Mouse (Mus musculus) olfactory bulb, adult 2 months (tissue): ENCODE data around the gene Zcchc2. TPM values are rescaled to one million over a fixed set of nuclear protein-coding genes. Genes with fewer than 3 reads are reported as not detected.

ENCODE experiments used
- H3K27ac ChIP-seq: fragments of 200-500 bp; 2 replicates; pipeline ENCODE4 v1.5.1; 2012; ENCODE audit warnings: low read depth, low read length; ENCODE audit not compliant: insufficient read depth
- H3K4me1 ChIP-seq: fragments of 200-500 bp; 2 replicates; pipeline ENCODE4 v1.6.1; 2012; ENCODE audit warnings: low read length; ENCODE audit not compliant: control insufficient read depth, insufficient read depth
- H3K4me3 ChIP-seq: fragments of 200-500 bp; 2 replicates; pipeline ENCODE4 v1.5.1; 2012; ENCODE audit warnings: mild to moderate bottlenecking, low read depth, low read length, moderate library complexity; ENCODE audit not compliant: insufficient read depth
- CTCF ChIP-seq: fragments of 200-500 bp; IDR thresholded peaks from 2 replicates; pipeline ENCODE4 v1.5.1; 2012; ENCODE audit warnings: low read depth, mild to moderate bottlenecking, low read length, moderate library complexity; ENCODE audit not compliant: insufficient read depth
- POLR2A ChIP-seq: fragments of 200-500 bp; IDR thresholded peaks from 2 replicates; pipeline ENCODE4 v1.6.1; 2012; ENCODE audit warnings: mild to moderate bottlenecking, low read depth, low read length, moderate library complexity; ENCODE audit not compliant: insufficient read depth
- WGBS: fragments of 180-500 bp; shearing (Covaris S2); methylation state at CpG from one replicate; pipeline ENCODE4 v1.1.7; 2018; 5-methylcytosine and 5-hydroxymethylcytosine counted together
- polyA plus RNA-seq: library from polyadenylated mRNA; stranded (reverse); fragments of >200 nt; gene quantifications from 2 replicates; pipeline ENCODE4 v1.2.4, GENCODE M21; 2012; ENCODE audit warnings: low replicate concordance; ENCODE audit not compliant: missing spikeins, insufficient read depth, insufficient read length

The Zcchc2 gene
- polyA plus RNA-seq, 1 experiment: not detected

- WGBS: 44% methylated on average over 6 of the region's 6 CpGs
- no peak overlapping the region for H3K27ac ChIP-seq
Observed at GRCm38 (mm10) chr1:106039326-106039725, 49.1 kb downstream of the Zcchc2 start.

GRCm38 (mm10) chr1:106040271-106040670 lies 50.1 kb downstream of the Zcchc2 start:
- Histone ChIP-seq H3K4me3 (no peak overlapping the region), H3K27ac (no peak overlapping the region), H3K4me1 (peaks cover 4% of the 10 kb centered on the region)
- WGBS: 91% methylated on average over 4 of the region's 4 CpGs
- no peak for TF ChIP-seq CTCF
- no peak for TF ChIP-seq POLR2A

More at GRCm38 (mm10) chr1:106039326-106039725, 49.1 kb downstream of the Zcchc2 start:
- Histone ChIP-seq H3K4me1 (peaks cover 4% of the 10 kb centered on the region), H3K4me3 (no peak overlapping the region)
- no peak for TF ChIP-seq CTCF
- no peak for TF ChIP-seq POLR2A

DNA sequence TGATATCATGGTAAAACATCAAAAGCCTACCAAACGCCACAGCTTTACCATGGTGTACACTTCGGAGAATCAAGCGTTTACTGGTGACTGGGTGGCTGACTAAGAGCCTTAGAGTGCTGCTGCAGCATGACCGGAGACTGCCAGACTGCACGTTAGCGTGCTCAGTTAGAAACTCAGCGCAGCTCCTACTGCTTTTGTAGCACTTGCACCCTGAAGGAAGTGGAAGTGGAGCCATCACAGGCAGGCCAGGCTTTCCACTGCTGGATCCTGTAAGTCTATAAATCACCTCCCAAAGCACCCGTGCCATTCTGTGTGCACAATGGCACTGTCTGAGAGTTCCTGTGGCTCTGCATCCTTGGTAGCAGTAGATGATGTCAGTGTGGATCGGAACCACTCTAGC lies 52.0 kb downstream of the Zcchc2 start:
- Histone ChIP-seq H3K4me1 (peaks cover 4% of the 10 kb centered on the region; the same call in 1 of the 2 replicates), H3K4me3 (no peak overlapping the region), H3K27ac (no peak overlapping the region)
- WGBS: 94% methylated on average over 9 of the region's 9 CpGs
- TF ChIP-seq CTCF: no peak

- no peak for TF ChIP-seq CTCF
- TF ChIP-seq POLR2A: no peak
Observed at GRCm38 (mm10) chr1:106043053-106043820, 53.0 kb downstream of the Zcchc2 start.

GRCm38 (mm10) chr1:106049036-106049435 lies 58.8 kb downstream of the Zcchc2 start:
- WGBS: 98% methylated on average over 6 of the region's 6 CpGs
- no peak overlapping the region for H3K27ac ChIP-seq

More at GRCm38 (mm10) chr1:106043053-106043820, 53.0 kb downstream of the Zcchc2 start:
- 46% methylated on average over 4 of the region's 4 CpGs for WGBS
- Histone ChIP-seq H3K4me3 (no peak overlapping the region), H3K4me1 (peaks cover 4% of the 10 kb centered on the region; the same call in 1 of the 2 replicates), H3K27ac (no peak overlapping the region)

DNA sequence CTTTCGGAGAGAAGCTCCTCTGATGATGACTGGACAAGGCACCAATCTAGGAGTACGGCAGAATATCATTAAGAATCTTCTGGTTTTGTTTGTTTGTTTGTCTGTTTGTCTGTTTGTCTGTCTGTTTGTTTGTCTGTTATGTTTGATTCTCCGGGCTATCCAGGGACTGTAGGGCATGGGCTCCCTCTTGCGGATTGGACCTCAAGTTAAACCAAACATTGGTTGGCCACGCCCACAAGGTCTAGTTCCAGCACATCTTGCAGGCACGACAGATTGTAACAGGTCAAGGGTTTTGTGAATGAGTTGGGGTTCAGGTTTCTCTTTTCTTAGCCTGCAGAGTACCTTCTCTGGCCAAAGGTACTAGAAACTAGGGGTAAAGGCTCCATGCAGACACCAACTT lies 64.8 kb downstream of the Zcchc2 start:
- no peaks in the 10 kb centered on the region for H3K4me1 ChIP-seq
- 86% methylated on average over 6 of the region's 6 CpGs for WGBS
- H3K4me3 ChIP-seq: no peak overlapping the region
- H3K27ac ChIP-seq: no peak overlapping the region
- TF ChIP-seq CTCF (no peak), POLR2A (no peak)

More at GRCm38 (mm10) chr1:106049036-106049435, 58.8 kb downstream of the Zcchc2 start:
- TF ChIP-seq CTCF: no peak
- TF ChIP-seq POLR2A: no peak
- H3K4me1 ChIP-seq: no peaks in the 10 kb centered on the region
- H3K4me3 ChIP-seq: no peak overlapping the region

DNA sequence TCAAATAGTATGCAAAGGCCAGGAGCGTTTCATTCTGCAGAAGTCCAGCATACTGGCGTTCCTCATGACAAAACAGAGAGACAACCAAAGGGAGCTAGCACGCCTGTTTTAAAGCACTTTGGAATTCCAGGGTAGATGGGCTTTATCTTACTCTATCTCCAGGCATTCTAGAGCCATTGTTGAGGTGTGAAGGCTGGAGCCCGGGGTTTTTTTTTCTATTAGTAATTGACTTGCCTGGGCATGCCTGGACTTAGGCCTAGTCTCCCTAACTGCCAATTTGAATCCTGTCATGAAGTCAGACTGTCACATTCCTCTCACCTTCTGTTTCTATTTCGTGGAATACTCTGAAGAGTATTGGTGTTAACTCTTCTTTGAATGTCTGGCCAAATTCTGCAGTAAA lies 68.1 kb downstream of the Zcchc2 start:
- Histone ChIP-seq H3K4me1 (no peaks in the 10 kb centered on the region), H3K27ac (no peak overlapping the region), H3K4me3 (no peak overlapping the region)
- TF ChIP-seq POLR2A (no peak), CTCF (no peak)
- 91% methylated on average over 5 of the region's 5 CpGs for WGBS

GRCm38 (mm10) chr1:106059516-106060277 lies 69.5 kb downstream of the Zcchc2 start:
- no peak overlapping the region for H3K4me3 ChIP-seq
- H3K4me1 ChIP-seq: no peaks in the 10 kb centered on the region
- TF ChIP-seq CTCF (no peak), POLR2A (no peak)
- H3K27ac ChIP-seq: no peak overlapping the region
- WGBS: 96% methylated on average over 4 of the region's 4 CpGs
